Mouse (Mus musculus) liver, embryonic 11.5 days (tissue): Measurements from ENCODE around the gene Smg1. TPM values are rescaled to one million over a fixed set of nuclear protein-coding genes. Genes with fewer than 3 reads are reported as not detected.

Experiments used
- ATAC-seq: fragments of 200-750 bp; cut with Nextera tagmentation; replicated peaks from 2 replicates; pipeline ENCODE4 v1.8.0; 2017; ENCODE audit warnings: moderate number of reproducible peaks, mild to moderate bottlenecking, moderate TSS enrichment, moderate library complexity; ENCODE audit not compliant: low FRiP score
- DNase-seq: peaks from one replicate; pipeline ENCODE4 v3.0.0-alpha.2; 2017; ENCODE audit warnings: low spot score
- H3K27ac ChIP-seq: fragments of 300-500 bp; sonication (generic); 2 replicates; pipeline ENCODE4 v1.5.1; 2014; ENCODE audit warnings: mild to moderate bottlenecking, low read depth, low read length, control low read depth
- H3K27me3 ChIP-seq: fragments of 300-500 bp; sonication (generic); replicated peaks from 2 replicates; pipeline ENCODE4 v1.6.1; 2014; ENCODE audit warnings: low read length, mixed read lengths; ENCODE audit not compliant: control insufficient read depth, insufficient read depth
- H3K36me3 ChIP-seq: fragments of 300-500 bp; sonication (generic); 2 replicates; pipeline ENCODE4 v1.6.1; 2014; ENCODE audit warnings: mild to moderate bottlenecking, low read length, moderate library complexity, mixed read lengths; ENCODE audit not compliant: control insufficient read depth, insufficient read depth
- H3K4me1 ChIP-seq: fragments of 300-500 bp; sonication (generic); replicated peaks from 2 replicates; pipeline ENCODE4 v1.6.1; 2014; ENCODE audit warnings: low read length, mixed read lengths; ENCODE audit not compliant: control insufficient read depth, insufficient read depth
- H3K4me2 ChIP-seq: fragments of 300-500 bp; sonication (generic); 2 replicates; pipeline ENCODE4 v1.6.1; 2014; ENCODE audit warnings: mild to moderate bottlenecking, control low read depth, moderate library complexity
- H3K4me3 ChIP-seq: fragments of 300-500 bp; sonication (generic); 2 replicates; pipeline ENCODE4 v1.5.1; 2014; ENCODE audit warnings: low read depth, low read length, control low read depth
- H3K9ac ChIP-seq: fragments of 300-500 bp; sonication (generic); 2 replicates; pipeline ENCODE4 v1.6.1; 2014; ENCODE audit warnings: low read depth, low read length, control low read depth
- H3K9me3 ChIP-seq: fragments of 300-500 bp; sonication (generic); 2 replicates; pipeline ENCODE4 v1.6.1; 2016; ENCODE audit warnings: low read length, inconsistent platforms, mixed read lengths; ENCODE audit not compliant: control insufficient read depth
- WGBS: fragments of 180-500 bp; shearing (Covaris S2); extraction: QIAGEN DNeasy Blood & Tissue Kit; methylation state at CpG from one replicate; pipeline ENCODE4 v1.1.7; 2014; 5-methylcytosine and 5-hydroxymethylcytosine counted together
- polyA plus RNA-seq: library from polyadenylated mRNA; unstranded; fragments of >200 nt; fragmentation: Nextera tagmentation; extraction: Ambion mirVana; gene quantifications from 2 replicates; pipeline ENCODE4 v1.2.1, GENCODE M21; 2014

The Smg1 gene
- polyA plus RNA-seq, 1 experiment from 2014 or later, result 14.2 TPM

DNA sequence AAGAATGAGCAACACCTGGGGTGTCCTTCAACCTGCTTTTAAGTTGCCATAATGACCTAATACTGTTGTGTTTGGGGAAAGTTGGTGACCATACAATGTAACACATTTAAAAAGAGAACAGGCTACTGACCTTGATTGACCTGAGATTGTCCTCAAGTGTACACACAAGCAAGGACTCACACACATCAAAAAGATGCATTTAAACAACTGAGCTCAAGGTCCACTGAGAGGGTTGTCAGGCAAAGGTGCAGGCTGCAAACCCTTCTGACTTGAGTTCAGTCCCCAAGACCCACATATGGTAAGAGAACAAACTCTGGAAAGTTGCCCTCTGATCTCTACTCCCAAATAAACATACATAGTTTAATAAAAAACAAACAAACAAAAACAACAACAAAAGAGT is 117.7 kb downstream of the Smg1 start:
- ATAC-seq (no peak), DNase-seq (no peak)
- Histone ChIP-seq H3K4me1 (peaks cover 27% of the 10 kb centered on the region), H3K9ac (no peak overlapping the region), H3K27me3 (no peaks in the 10 kb centered on the region), H3K27ac (no peak overlapping the region), H3K9me3 (no peaks in the 10 kb centered on the region), H3K4me3 (no peak overlapping the region), H3K36me3 (peaks cover 33% of the 10 kb centered on the region), H3K4me2 (no peak overlapping the region)

DNA sequence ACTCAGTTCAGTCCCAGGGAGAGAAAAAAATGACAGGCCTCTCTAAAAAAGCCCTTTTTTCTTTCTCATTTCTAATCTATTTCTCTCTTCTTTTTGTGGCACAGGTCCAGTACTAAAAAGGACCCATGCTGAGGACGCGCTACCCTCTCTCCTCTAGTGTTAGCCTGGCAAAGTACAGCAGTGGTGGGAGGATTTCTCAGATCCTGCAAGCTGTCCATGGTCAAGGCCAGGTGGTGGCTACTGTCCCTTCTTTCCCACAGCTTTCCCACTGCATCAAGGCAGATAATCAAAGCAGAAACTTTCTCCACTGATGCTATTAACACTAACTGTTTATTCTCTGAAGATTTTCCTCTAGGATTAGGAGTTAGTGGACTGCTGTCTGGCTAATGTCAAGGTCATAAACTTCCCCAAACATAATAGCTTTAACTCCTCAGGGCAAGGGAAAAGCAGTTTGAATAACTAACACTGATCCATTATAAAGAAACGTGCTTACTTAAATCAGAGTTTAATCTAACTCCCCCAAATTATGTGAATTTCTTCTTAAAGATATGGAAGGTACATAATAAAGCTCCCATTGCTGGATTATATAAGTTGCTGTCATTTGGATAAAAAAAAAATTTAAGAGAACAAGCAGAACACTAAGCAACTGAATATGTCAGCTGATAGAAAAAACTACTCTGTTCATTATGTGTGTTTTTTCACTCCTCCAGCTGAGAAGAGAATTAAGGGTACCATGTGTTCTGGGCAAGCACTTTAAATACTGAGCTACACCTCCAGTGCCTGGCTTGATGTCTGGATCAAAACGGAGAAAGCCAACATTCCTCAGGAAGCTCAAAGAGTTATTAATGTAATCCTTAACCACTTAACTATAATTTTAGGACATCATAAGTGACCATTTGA is 119.7 kb downstream of the Smg1 start:
- H3K36me3 ChIP-seq, result peaks cover 50% of the 10 kb centered on the region
- ATAC-seq (no peak), DNase-seq (no peak)
- H3K27ac ChIP-seq, result no peak overlapping the region
- H3K27me3 ChIP-seq, result no peaks in the 10 kb centered on the region
- no peak overlapping the region for H3K4me2 ChIP-seq
- H3K9ac ChIP-seq, result no peak overlapping the region
- 90% methylated on average over 4 of the region's 4 CpGs for WGBS
- no peaks in the 10 kb centered on the region for H3K9me3 ChIP-seq
- H3K4me1 ChIP-seq, result peaks cover 20% of the 10 kb centered on the region
- H3K4me3 ChIP-seq, result no peak overlapping the region

DNA sequence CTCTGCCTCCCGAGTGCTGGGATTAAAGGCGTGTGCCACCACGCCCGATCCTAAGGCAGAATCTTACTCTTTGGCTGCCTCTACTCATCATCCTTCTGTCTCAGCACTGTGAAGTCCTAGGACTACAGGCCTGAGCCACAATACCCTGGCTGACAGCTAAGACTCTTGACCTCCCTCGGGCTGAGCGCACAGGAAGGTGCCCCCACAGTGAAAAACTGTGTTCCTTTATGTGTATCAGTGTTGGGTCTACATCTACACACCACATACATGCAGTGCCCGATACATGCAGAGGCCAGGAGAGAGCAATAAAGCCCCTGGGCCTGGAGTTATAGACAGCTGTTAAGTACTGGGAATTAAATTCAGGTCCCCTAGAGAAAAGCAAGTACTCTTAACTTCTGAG is 121.2 kb downstream of the Smg1 start:
- H3K4me2 ChIP-seq, result no peak overlapping the region
- DNase-seq (no peak), ATAC-seq (no peak)
- H3K4me3 ChIP-seq, result no peak overlapping the region
- H3K4me1 ChIP-seq, result peaks cover 11% of the 10 kb centered on the region
- H3K27me3 ChIP-seq, result no peaks in the 10 kb centered on the region
- no peak overlapping the region for H3K27ac ChIP-seq
- no peak overlapping the region for H3K9ac ChIP-seq
- 97% methylated on average over 7 of the region's 7 CpGs for WGBS
- peaks cover 56% of the 10 kb centered on the region for H3K36me3 ChIP-seq
- H3K9me3 ChIP-seq, result no peaks in the 10 kb centered on the region

DNA sequence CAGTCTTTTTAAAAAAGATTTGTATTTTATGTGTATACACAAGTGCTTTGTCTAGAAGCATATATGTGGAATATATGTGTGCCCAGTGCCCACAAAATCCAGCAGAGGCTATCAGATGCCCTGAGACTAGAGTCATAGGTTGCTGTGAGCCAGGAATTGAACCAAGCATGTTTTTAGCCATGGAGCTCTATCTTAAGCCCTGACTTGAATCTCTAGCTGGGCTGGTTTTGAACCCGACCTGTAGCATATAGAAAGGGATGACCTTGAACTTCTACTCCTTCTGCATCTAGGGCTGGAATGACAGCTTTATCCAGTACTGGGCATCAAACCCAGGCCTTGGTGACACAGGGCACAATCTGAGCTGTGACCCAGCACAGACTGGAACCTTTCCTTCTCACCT is 122.8 kb downstream of the Smg1 start:
- Histone ChIP-seq H3K9ac (no peak overlapping the region), H3K27ac (no peak overlapping the region)
- ATAC-seq, result no peak

DNA sequence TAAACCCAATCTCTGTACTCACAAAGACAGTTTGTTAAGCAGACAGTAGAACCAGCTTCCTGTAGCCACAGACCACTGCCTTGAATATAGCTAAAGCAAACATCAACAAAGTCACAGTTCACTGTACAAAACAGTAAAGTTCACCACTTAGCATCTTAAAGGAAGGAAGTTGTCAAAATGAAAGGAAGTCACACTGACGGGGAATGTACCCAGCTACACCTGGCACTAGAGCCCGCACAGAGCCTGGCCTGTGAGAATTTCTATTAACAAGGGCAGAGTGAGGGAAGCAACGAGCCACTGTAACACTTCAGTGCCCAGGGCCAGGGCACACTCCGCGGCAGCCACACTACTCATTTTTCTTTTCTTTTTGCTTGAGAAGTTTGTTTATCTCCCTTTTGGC is 123.5 kb downstream of the Smg1 start:
- no peak overlapping the region for H3K4me3 ChIP-seq
- 84% methylated on average over 5 of the region's 5 CpGs for WGBS
- H3K4me1 ChIP-seq, result peaks cover 5% of the 10 kb centered on the region
- H3K27ac ChIP-seq, result no peak overlapping the region
- no peaks in the 10 kb centered on the region for H3K9me3 ChIP-seq
- ATAC-seq (no peak), DNase-seq (no peak)
- no peak overlapping the region for H3K4me2 ChIP-seq
- peaks cover 46% of the 10 kb centered on the region for H3K36me3 ChIP-seq
- no peaks in the 10 kb centered on the region for H3K27me3 ChIP-seq
- H3K9ac ChIP-seq, result no peak overlapping the region

More for the DNA sequence above, 122.8 kb downstream of the Smg1 start:
- no peak for DNase-seq
- peaks cover 5% of the 10 kb centered on the region for H3K4me1 ChIP-seq
- no peak overlapping the region for H3K4me3 ChIP-seq
- 65% methylated on average over 1 of the region's 1 CpGs for WGBS
- H3K4me2 ChIP-seq, result no peak overlapping the region
- H3K36me3 ChIP-seq, result peaks cover 46% of the 10 kb centered on the region
- H3K9me3 ChIP-seq, result no peaks in the 10 kb centered on the region
- H3K27me3 ChIP-seq, result no peaks in the 10 kb centered on the region

DNA sequence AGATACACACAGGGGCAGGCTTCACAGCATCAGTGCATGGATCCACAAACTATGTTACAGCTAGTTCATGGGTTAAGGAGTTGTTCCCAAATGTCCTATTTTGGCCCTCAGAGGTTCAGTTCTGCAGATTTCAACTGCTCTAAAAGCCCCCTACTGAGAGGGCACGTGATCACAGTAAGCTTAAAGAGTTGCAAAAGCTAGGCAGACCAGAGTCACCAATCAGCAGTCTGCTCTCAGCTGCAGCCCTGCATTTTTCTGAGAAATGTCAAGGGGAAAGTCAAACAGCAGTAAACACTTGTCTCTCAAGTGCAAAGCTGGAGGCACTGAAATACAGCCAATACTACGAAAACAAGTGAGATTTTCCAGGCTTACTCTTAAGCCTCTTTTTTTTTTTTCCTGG is 124.3 kb downstream of the Smg1 start:
- Histone ChIP-seq H3K27ac (no peak overlapping the region), H3K36me3 (peaks cover 48% of the 10 kb centered on the region)
- DNase-seq, result no peak

DNA sequence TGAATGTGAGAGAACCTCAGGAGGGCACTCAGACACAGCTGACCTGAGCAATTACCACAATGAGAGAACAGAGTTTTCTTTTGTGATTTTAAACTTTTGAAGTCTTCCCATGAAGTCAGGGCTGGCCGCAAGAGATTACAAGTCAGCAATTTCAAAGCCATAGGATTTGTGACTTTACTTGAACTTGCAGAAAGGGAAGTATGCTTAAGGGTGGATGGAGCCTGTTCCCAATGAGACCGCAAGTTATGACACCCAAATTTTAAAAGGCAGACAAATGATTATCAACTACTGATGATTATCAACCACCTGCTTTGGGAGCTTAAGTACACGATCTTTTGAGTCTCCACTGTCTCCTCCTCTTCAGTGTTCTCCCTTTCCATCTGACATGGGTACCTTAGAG is 125.0 kb downstream of the Smg1 start:
- H3K27ac ChIP-seq, result no peak overlapping the region
- H3K9ac ChIP-seq, result no peak overlapping the region
- peaks cover 52% of the 10 kb centered on the region for H3K36me3 ChIP-seq
- H3K4me2 ChIP-seq, result no peak overlapping the region
- DNase-seq, result no peak
- no peaks in the 10 kb centered on the region for H3K27me3 ChIP-seq
- H3K4me1 ChIP-seq, result peaks cover 10% of the 10 kb centered on the region
- 73% methylated on average over 3 of the region's 3 CpGs for WGBS
- no peaks in the 10 kb centered on the region for H3K9me3 ChIP-seq
- no peak overlapping the region for H3K4me3 ChIP-seq
- no peak for ATAC-seq

More for the DNA sequence above, 124.3 kb downstream of the Smg1 start:
- Histone ChIP-seq H3K9me3 (no peaks in the 10 kb centered on the region), H3K27me3 (no peaks in the 10 kb centered on the region), H3K4me2 (no peak overlapping the region), H3K9ac (no peak overlapping the region), H3K4me1 (peaks cover 5% of the 10 kb centered on the region), H3K4me3 (no peak overlapping the region)
- no peak for ATAC-seq
- WGBS, result 70% methylated on average over 2 of the region's 2 CpGs

DNA sequence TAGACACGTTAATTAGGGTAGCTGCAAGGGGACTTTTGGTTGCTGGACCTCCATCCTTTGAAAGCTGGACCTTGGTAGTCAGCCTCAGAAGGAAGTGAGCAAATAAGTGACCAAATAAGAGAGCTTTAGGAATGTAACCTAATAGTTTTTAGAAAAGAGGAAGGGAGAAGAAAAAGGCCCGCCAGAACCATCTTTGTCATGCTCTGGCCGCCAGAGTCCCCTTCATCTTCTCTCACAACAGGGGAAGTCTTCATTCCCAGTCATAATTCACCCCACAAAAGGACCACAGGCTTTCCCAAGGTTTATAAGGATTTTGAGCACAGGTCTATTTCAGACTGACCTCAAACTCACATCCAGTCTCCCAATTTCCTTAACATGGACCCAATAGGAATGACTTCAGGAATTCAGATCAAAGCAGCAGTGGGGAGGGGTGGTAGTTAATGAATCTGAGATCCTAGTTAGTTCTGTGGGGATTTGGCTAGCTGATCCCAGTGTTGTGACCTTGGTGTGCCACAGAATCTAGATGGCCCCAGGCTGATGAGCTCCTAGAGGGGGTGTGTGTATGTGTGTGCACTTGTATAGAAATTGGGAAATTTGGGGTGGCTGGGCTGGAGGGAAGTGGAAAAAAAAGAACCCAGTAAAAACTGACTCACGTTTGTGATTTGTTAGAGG is 125.8 kb downstream of the Smg1 start:
- peak overlapping the region; percentile 14; the same call in 1 of the 2 replicates for H3K9ac ChIP-seq
- H3K4me1 ChIP-seq, result peaks cover 17% of the 10 kb centered on the region
- H3K27ac ChIP-seq, result peak overlapping the region; percentile 28; the same call in 1 of the 2 replicates
- no peak for DNase-seq
- no peaks in the 10 kb centered on the region for H3K27me3 ChIP-seq
- H3K4me3 ChIP-seq, result no peak overlapping the region
- H3K9me3 ChIP-seq, result no peaks in the 10 kb centered on the region
- WGBS, result 46% methylated on average over 4 of the region's 4 CpGs
- peaks cover 53% of the 10 kb centered on the region for H3K36me3 ChIP-seq
- no peak overlapping the region for H3K4me2 ChIP-seq
- ATAC-seq, result no peak
